Mouse (Mus musculus) liver, postnatal 0 days (tissue): ENCODE results near the gene Lrrc28.

Experiments
- CTCF ChIP-seq: sonication (generic); IDR thresholded peaks from 2 replicates; pipeline ENCODE4 v1.5.1; 2016; ENCODE audit warnings: antibody characterized with exemption, low read depth
- EP300 ChIP-seq: IDR thresholded peaks from 2 replicates; pipeline ENCODE4 v1.6.1; 2016; ENCODE audit warnings: antibody characterized with exemption, low read depth, mild to moderate bottlenecking

- TF ChIP-seq CTCF (no peak), EP300 (no peak)
Observed at GRCm38 (mm10) chr7:67536588-67537372, 108.3 kb downstream of the Lrrc28 start.
